Mouse (Mus musculus): ENCODE measurements around the gene Thbs1. TPM values are rescaled to one million over a fixed set of nuclear protein-coding genes. Genes with fewer than 3 reads are reported as not detected.

Thbs1 gene
- polyA plus RNA-seq, 1 experiment from 2014 or later, result 78.6 TPM

GRCm38 (mm10) chr2:118158095-118158494 is 46.4 kb downstream of the Thbs1 start:
- WGBS (ENCODE audit: insufficient replicate concordance), result 75% methylated on average over 3 of the region's 3 CpGs
- H3K9ac ChIP-seq, result no peak overlapping the region
- no peaks in the 10 kb centered on the region for H3K27me3 ChIP-seq (replicated peaks)
- no peak overlapping the region for H3K4me2 ChIP-seq
- no peaks in the 10 kb centered on the region for H3K9me3 ChIP-seq (replicated peaks)
- no peak overlapping the region for H3K4me3 ChIP-seq
- H3K27ac ChIP-seq, result no peak overlapping the region
- no peak for ATAC-seq
- no peaks in the 10 kb centered on the region for H3K4me1 ChIP-seq
- no peaks in the 10 kb centered on the region for H3K36me3 ChIP-seq

- no peaks in the 10 kb centered on the region for H3K27me3 ChIP-seq (replicated peaks)
- H3K4me2 ChIP-seq, result no peak overlapping the region
- no peak overlapping the region for H3K9ac ChIP-seq
- H3K9me3 ChIP-seq (replicated peaks), result no peaks in the 10 kb centered on the region
- no peak overlapping the region for H3K4me3 ChIP-seq
- ATAC-seq, result no peak
- H3K4me1 ChIP-seq, result no peaks in the 10 kb centered on the region
- H3K36me3 ChIP-seq, result no peaks in the 10 kb centered on the region
- whole genome bisulfite sequencing (ENCODE audit: insufficient replicate concordance), result 62% methylated on average over 6 of the region's 6 CpGs
- no peak overlapping the region for H3K27ac ChIP-seq
Measured at GRCm38 (mm10) chr2:118159126-118159525, 47.5 kb downstream of the Thbs1 start.

- Histone ChIP-seq H3K4me3 (no peak overlapping the region), H3K4me2 (no peak overlapping the region), H3K27me3 (replicated peaks) (no peaks in the 10 kb centered on the region), H3K9ac (no peak overlapping the region), H3K4me1 (no peaks in the 10 kb centered on the region), H3K9me3 (replicated peaks) (no peaks in the 10 kb centered on the region), H3K27ac (no peak overlapping the region), H3K36me3 (no peaks in the 10 kb centered on the region)
- ATAC-seq, result no peak
- WGBS (ENCODE audit: insufficient replicate concordance), result 63% methylated on average over 6 of the region's 6 CpGs
Measured at GRCm38 (mm10) chr2:118160547-118160946, 48.9 kb downstream of the Thbs1 start.

- no peak for ATAC-seq
- Histone ChIP-seq H3K9me3 (replicated peaks) (no peaks in the 10 kb centered on the region), H3K9ac (no peak overlapping the region), H3K4me1 (no peaks in the 10 kb centered on the region), H3K4me2 (no peak overlapping the region), H3K27me3 (replicated peaks) (no peaks in the 10 kb centered on the region), H3K27ac (no peak overlapping the region), H3K4me3 (no peak overlapping the region), H3K36me3 (no peaks in the 10 kb centered on the region)
- WGBS (ENCODE audit: insufficient replicate concordance), result 77% methylated on average over 2 of the region's 2 CpGs
Measured at GRCm38 (mm10) chr2:118160991-118161390, 49.3 kb downstream of the Thbs1 start.

- no peaks in the 10 kb centered on the region for H3K9me3 ChIP-seq (replicated peaks)
- no peak overlapping the region for H3K9ac ChIP-seq
- WGBS (ENCODE audit: insufficient replicate concordance), result 70% methylated on average over 5 of the region's 5 CpGs
- H3K4me1 ChIP-seq, result no peaks in the 10 kb centered on the region
- H3K4me2 ChIP-seq, result no peak overlapping the region
- no peaks in the 10 kb centered on the region for H3K27me3 ChIP-seq (replicated peaks)
- no peak for ATAC-seq
- no peaks in the 10 kb centered on the region for H3K36me3 ChIP-seq
- no peak overlapping the region for H3K4me3 ChIP-seq
- H3K27ac ChIP-seq, result no peak overlapping the region
Measured at GRCm38 (mm10) chr2:118162486-118162885, 50.8 kb downstream of the Thbs1 start.

GRCm38 (mm10) chr2:118164137-118164536 is 52.5 kb downstream of the Thbs1 start:
- no peak for ATAC-seq
- no peaks in the 10 kb centered on the region for H3K36me3 ChIP-seq
- H3K4me1 ChIP-seq, result no peaks in the 10 kb centered on the region
- no peaks in the 10 kb centered on the region for H3K9me3 ChIP-seq (replicated peaks)
- no peak overlapping the region for H3K27ac ChIP-seq
- H3K4me2 ChIP-seq, result no peak overlapping the region
- WGBS (ENCODE audit: insufficient replicate concordance), result 73% methylated on average over 6 of the region's 6 CpGs
- no peak overlapping the region for H3K4me3 ChIP-seq
- no peaks in the 10 kb centered on the region for H3K27me3 ChIP-seq (replicated peaks)
- no peak overlapping the region for H3K9ac ChIP-seq

- no peak overlapping the region for H3K9ac ChIP-seq
- WGBS (ENCODE audit: insufficient replicate concordance), result 56% methylated on average over 2 of the region's 2 CpGs
- ATAC-seq, result no peak
Measured at GRCm38 (mm10) chr2:118165691-118166090, 54.0 kb downstream of the Thbs1 start.

GRCm38 (mm10) chr2:118167731-118168130 is 56.1 kb downstream of the Thbs1 start:
- 64% methylated on average over 4 of the region's 4 CpGs for WGBS (ENCODE audit: insufficient replicate concordance)
- no peak overlapping the region for H3K4me3 ChIP-seq
- H3K27ac ChIP-seq, result no peak overlapping the region
- no peak overlapping the region for H3K9ac ChIP-seq
- no peak overlapping the region for H3K4me2 ChIP-seq
- H3K4me1 ChIP-seq, result no peaks in the 10 kb centered on the region
- no peaks in the 10 kb centered on the region for H3K9me3 ChIP-seq (replicated peaks)
- no peaks in the 10 kb centered on the region for H3K36me3 ChIP-seq
- no peak for ATAC-seq
- no peaks in the 10 kb centered on the region for H3K27me3 ChIP-seq (replicated peaks)

More at GRCm38 (mm10) chr2:118165691-118166090, 54.0 kb downstream of the Thbs1 start:
- Histone ChIP-seq H3K4me2 (no peak overlapping the region), H3K4me1 (no peaks in the 10 kb centered on the region), H3K27me3 (replicated peaks) (no peaks in the 10 kb centered on the region), H3K36me3 (no peaks in the 10 kb centered on the region), H3K4me3 (no peak overlapping the region), H3K27ac (no peak overlapping the region), H3K9me3 (replicated peaks) (no peaks in the 10 kb centered on the region)

- no peak overlapping the region for H3K4me2 ChIP-seq
- ATAC-seq, result no peak
- no peak overlapping the region for H3K27ac ChIP-seq
- no peaks in the 10 kb centered on the region for H3K9me3 ChIP-seq (replicated peaks)
- H3K4me1 ChIP-seq, result no peaks in the 10 kb centered on the region
- WGBS (ENCODE audit: insufficient replicate concordance), result 42% methylated on average over 1 of the region's 1 CpGs
- no peak overlapping the region for H3K9ac ChIP-seq
- no peaks in the 10 kb centered on the region for H3K36me3 ChIP-seq
- no peak overlapping the region for H3K4me3 ChIP-seq
- H3K27me3 ChIP-seq (replicated peaks), result no peaks in the 10 kb centered on the region
Measured at GRCm38 (mm10) chr2:118168225-118168624, 56.5 kb downstream of the Thbs1 start.

- no peak overlapping the region for H3K9ac ChIP-seq
- ATAC-seq, result no peak
- H3K9me3 ChIP-seq (replicated peaks), result no peaks in the 10 kb centered on the region
- no peaks in the 10 kb centered on the region for H3K36me3 ChIP-seq
- no peaks in the 10 kb centered on the region for H3K4me1 ChIP-seq
- H3K4me3 ChIP-seq, result no peak overlapping the region
- H3K27me3 ChIP-seq (replicated peaks), result no peaks in the 10 kb centered on the region
- H3K27ac ChIP-seq, result no peak overlapping the region
- 65% methylated on average over 10 of the region's 10 CpGs for WGBS (ENCODE audit: insufficient replicate concordance)
- no peak overlapping the region for H3K4me2 ChIP-seq
Measured at GRCm38 (mm10) chr2:118174558-118175383, 63.1 kb downstream of the Thbs1 start.

All from liver, embryonic 12.5 days (tissue).